Mouse (Mus musculus): Measurements from ENCODE around the gene Ankrd65. TPM values are rescaled to one million over a fixed set of nuclear protein-coding genes. Genes with fewer than 3 reads are reported as not detected.

The Ankrd65 gene
- polyA plus RNA-seq, 1 experiment from 2014 or later = not detected

GRCm38 (mm10) chr4:155831205-155831766, 41.0 kb downstream of the Ankrd65 start, which contains the start of gene Aurkaip1:
TSS of gene Aurkaip1 (plus strand) at chr4:155831272.
- Histone ChIP-seq H3K4me1 (ENCODE audit: control insufficient read depth, insufficient read depth, low read length) (peaks cover 5% of the 10 kb centered on the region), H3K4me3 (ENCODE audit: low read depth, low read length) (peak within 1 kb of the TSS; percentile 82), H3K9ac (replicated peaks; ENCODE audit: low read length) (peak within 1 kb of the TSS; percentile 92), H3K27me3 (ENCODE audit: control insufficient read depth, insufficient read depth, low read length) (no peaks in the 10 kb centered on the region), H3K36me3 (replicated peaks; ENCODE audit: control insufficient read depth, insufficient read depth, low read depth, low read length) (peaks cover 3% of the 10 kb centered on the region; the same call in 1 of the 2 replicates), H3K27ac (replicated peaks; ENCODE audit: low read depth, low read length) (peak within 1 kb of the TSS; percentile 81), H3K9me3 (replicated peaks; ENCODE audit: control insufficient read depth, low read length) (no peaks in the 10 kb centered on the region), H3K4me2 (ENCODE audit: low read depth, low read length) (peak within 1 kb of the TSS; percentile 93)
- ATAC-seq (replicated peaks; ENCODE audit: insufficient number of reproducible peaks, low FRiP score, low TSS enrichment, low read depth) (peak; percentile 86), DNase-seq (ENCODE audit: low spot score) (peak; percentile 98)
- under 1% methylated on average over 49 of the region's 49 CpGs for WGBS

- ATAC-seq (replicated peaks; ENCODE audit: insufficient number of reproducible peaks, low FRiP score, low TSS enrichment, low read depth) = 0 out of 2 replicates have a peak, but pooled peaks have one; percentile 0
These were observed 41.6 kb downstream of the Ankrd65 start for GRCm38 (mm10) chr4:155831831-155832230.

GRCm38 (mm10) chr4:155832321-155832720, 42.1 kb downstream of the Ankrd65 start:
- H3K27me3 ChIP-seq (ENCODE audit: control insufficient read depth, insufficient read depth, low read length) = no peaks in the 10 kb centered on the region
- ATAC-seq (replicated peaks; ENCODE audit: insufficient number of reproducible peaks, low FRiP score, low TSS enrichment, low read depth) (no peak), DNase-seq (ENCODE audit: low spot score) (no peak)
- peak overlapping the region; percentile 82 for H3K4me3 ChIP-seq (ENCODE audit: low read depth, low read length)
- no peaks in the 10 kb centered on the region for H3K9me3 ChIP-seq (replicated peaks; ENCODE audit: control insufficient read depth, low read length)
- peaks cover 5% of the 10 kb centered on the region for H3K4me1 ChIP-seq (ENCODE audit: control insufficient read depth, insufficient read depth, low read length)
- peak overlapping the region; percentile 93 for H3K4me2 ChIP-seq (ENCODE audit: low read depth, low read length)
- no peak overlapping the region for H3K27ac ChIP-seq (replicated peaks; ENCODE audit: low read depth, low read length)
- peaks cover 3% of the 10 kb centered on the region; the same call in 1 of the 2 replicates for H3K36me3 ChIP-seq (replicated peaks; ENCODE audit: control insufficient read depth, insufficient read depth, low read depth, low read length)
- 59% methylated on average over 10 of the region's 10 CpGs for WGBS
- peak overlapping the region; percentile 92 for H3K9ac ChIP-seq (replicated peaks; ENCODE audit: low read length)

More at GRCm38 (mm10) chr4:155831831-155832230, 41.6 kb downstream of the Ankrd65 start:
- Histone ChIP-seq H3K36me3 (replicated peaks; ENCODE audit: control insufficient read depth, insufficient read depth, low read depth, low read length) (peaks cover 3% of the 10 kb centered on the region; the same call in 1 of the 2 replicates), H3K27me3 (ENCODE audit: control insufficient read depth, insufficient read depth, low read length) (no peaks in the 10 kb centered on the region), H3K4me2 (ENCODE audit: low read depth, low read length) (peak overlapping the region; percentile 93), H3K9ac (replicated peaks; ENCODE audit: low read length) (peak overlapping the region; percentile 92), H3K27ac (replicated peaks; ENCODE audit: low read depth, low read length) (peak overlapping the region; percentile 81; the same call in 1 of the 2 replicates), H3K4me3 (ENCODE audit: low read depth, low read length) (peak overlapping the region; percentile 82), H3K9me3 (replicated peaks; ENCODE audit: control insufficient read depth, low read length) (no peaks in the 10 kb centered on the region), H3K4me1 (ENCODE audit: control insufficient read depth, insufficient read depth, low read length) (peaks cover 5% of the 10 kb centered on the region)
- DNase-seq (ENCODE audit: low spot score) = no peak
- WGBS = 2% methylated on average over 25 of the region's 25 CpGs

GRCm38 (mm10) chr4:155833234-155833633, 43.0 kb downstream of the Ankrd65 start:
- peaks cover 5% of the 10 kb centered on the region for H3K4me1 ChIP-seq (ENCODE audit: control insufficient read depth, insufficient read depth, low read length)
- no peak overlapping the region for H3K9ac ChIP-seq (replicated peaks; ENCODE audit: low read length)
- H3K27ac ChIP-seq (replicated peaks; ENCODE audit: low read depth, low read length) = no peak overlapping the region
- no peaks in the 10 kb centered on the region for H3K9me3 ChIP-seq (replicated peaks; ENCODE audit: control insufficient read depth, low read length)
- no peak for DNase-seq (ENCODE audit: low spot score)
- ATAC-seq (replicated peaks; ENCODE audit: insufficient number of reproducible peaks, low FRiP score, low TSS enrichment, low read depth) = no peak
- H3K27me3 ChIP-seq (ENCODE audit: control insufficient read depth, insufficient read depth, low read length) = no peaks in the 10 kb centered on the region
- no peak overlapping the region for H3K4me3 ChIP-seq (ENCODE audit: low read depth, low read length)
- no peaks in the 10 kb centered on the region for H3K36me3 ChIP-seq (replicated peaks; ENCODE audit: control insufficient read depth, insufficient read depth, low read depth, low read length)
- H3K4me2 ChIP-seq (ENCODE audit: low read depth, low read length) = no peak overlapping the region
- 82% methylated on average over 4 of the region's 4 CpGs for WGBS

GRCm38 (mm10) chr4:155833836-155834235, 43.6 kb downstream of the Ankrd65 start:
- H3K4me1 ChIP-seq (ENCODE audit: control insufficient read depth, insufficient read depth, low read length) = peaks cover 5% of the 10 kb centered on the region
- no peak overlapping the region for H3K9ac ChIP-seq (replicated peaks; ENCODE audit: low read length)
- H3K36me3 ChIP-seq (replicated peaks; ENCODE audit: control insufficient read depth, insufficient read depth, low read depth, low read length) = no peaks in the 10 kb centered on the region
- no peak overlapping the region for H3K4me3 ChIP-seq (ENCODE audit: low read depth, low read length)
- no peak overlapping the region for H3K27ac ChIP-seq (replicated peaks; ENCODE audit: low read depth, low read length)
- H3K27me3 ChIP-seq (ENCODE audit: control insufficient read depth, insufficient read depth, low read length) = no peaks in the 10 kb centered on the region
- no peaks in the 10 kb centered on the region for H3K9me3 ChIP-seq (replicated peaks; ENCODE audit: control insufficient read depth, low read length)
- H3K4me2 ChIP-seq (ENCODE audit: low read depth, low read length) = no peak overlapping the region
- WGBS = 40% methylated on average over 2 of the region's 2 CpGs
- DNase-seq (ENCODE audit: low spot score) (peak; percentile 83), ATAC-seq (replicated peaks; ENCODE audit: insufficient number of reproducible peaks, low FRiP score, low TSS enrichment, low read depth) (peak; percentile 49; the same call in 1 of the 2 replicates)

- H3K4me2 ChIP-seq (ENCODE audit: low read depth, low read length) = no peak overlapping the region
These were observed 47.3 kb downstream of the Ankrd65 start for GRCm38 (mm10) chr4:155837404-155838010.

GRCm38 (mm10) chr4:155838187-155839153, 48.2 kb downstream of the Ankrd65 start:
- H3K27ac ChIP-seq (replicated peaks; ENCODE audit: low read depth, low read length) = no peak overlapping the region
- H3K4me1 ChIP-seq (ENCODE audit: control insufficient read depth, insufficient read depth, low read length) = peaks cover 6% of the 10 kb centered on the region
- WGBS = 60% methylated on average over 8 of the region's 8 CpGs
- no peaks in the 10 kb centered on the region for H3K9me3 ChIP-seq (replicated peaks; ENCODE audit: control insufficient read depth, low read length)
- H3K4me2 ChIP-seq (ENCODE audit: low read depth, low read length) = no peak overlapping the region
- H3K4me3 ChIP-seq (ENCODE audit: low read depth, low read length) = no peak overlapping the region
- no peaks in the 10 kb centered on the region for H3K36me3 ChIP-seq (replicated peaks; ENCODE audit: control insufficient read depth, insufficient read depth, low read depth, low read length)
- no peak for ATAC-seq (replicated peaks; ENCODE audit: insufficient number of reproducible peaks, low FRiP score, low TSS enrichment, low read depth)
- no peak overlapping the region; the same call in 1 of the 2 replicates for H3K9ac ChIP-seq (replicated peaks; ENCODE audit: low read length)
- no peak for DNase-seq (ENCODE audit: low spot score)
- no peaks in the 10 kb centered on the region for H3K27me3 ChIP-seq (ENCODE audit: control insufficient read depth, insufficient read depth, low read length)

More at GRCm38 (mm10) chr4:155837404-155838010, 47.3 kb downstream of the Ankrd65 start:
- Histone ChIP-seq H3K4me3 (ENCODE audit: low read depth, low read length) (no peak overlapping the region), H3K27me3 (ENCODE audit: control insufficient read depth, insufficient read depth, low read length) (no peaks in the 10 kb centered on the region), H3K36me3 (replicated peaks; ENCODE audit: control insufficient read depth, insufficient read depth, low read depth, low read length) (no peaks in the 10 kb centered on the region), H3K4me1 (ENCODE audit: control insufficient read depth, insufficient read depth, low read length) (peaks cover 7% of the 10 kb centered on the region), H3K9me3 (replicated peaks; ENCODE audit: control insufficient read depth, low read length) (no peaks in the 10 kb centered on the region), H3K9ac (replicated peaks; ENCODE audit: low read length) (no peak overlapping the region), H3K27ac (replicated peaks; ENCODE audit: low read depth, low read length) (no peak overlapping the region)
- 81% methylated on average over 11 of the region's 11 CpGs for WGBS
- DNase-seq (ENCODE audit: low spot score) (no peak), ATAC-seq (replicated peaks; ENCODE audit: insufficient number of reproducible peaks, low FRiP score, low TSS enrichment, low read depth) (no peak)

Data from embryonic facial prominence, embryonic 11.5 days (tissue).